Comparison of ENCODE assay signal across 18 mouse cellular contexts in the genomic region with DNA sequence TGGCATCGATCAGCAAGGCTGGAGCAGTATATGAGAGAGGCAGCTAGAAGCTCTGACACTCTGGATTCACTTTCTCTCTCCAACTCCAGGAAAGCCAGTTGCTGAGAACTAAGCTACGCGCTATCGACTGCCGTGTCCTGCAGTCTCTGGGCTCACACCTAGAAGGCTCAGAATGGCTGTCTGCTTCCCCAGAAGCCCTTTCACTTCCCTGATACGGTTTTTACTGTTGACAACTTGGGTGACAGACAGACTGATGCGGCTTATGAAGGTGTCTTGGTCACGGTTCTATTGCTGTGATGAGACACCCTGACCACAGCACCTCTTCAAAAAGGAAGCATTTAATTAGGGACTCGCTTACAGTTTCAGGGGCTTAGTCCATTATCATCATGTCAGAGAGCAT. TPM values are rescaled to one million over a fixed set of nuclear protein-coding genes. Genes with fewer than 3 reads are reported as not detected.
A peak's percentile ranks its signal among the peaks of the same experiment; 100 is the strongest.
DNase-seq lines count a peak whose midpoint lies in the region; ATAC-seq and TF ChIP-seq lines count a peak whose summit lies in the region.
"Had no signal": no experiment of that assay in that cellular context is flagged by ENCODE, and none has a peak within 500 bp of the region (broad histone marks: within the 10 kb centered on the region; RNA-seq: fewer than 3 reads in every experiment).

No protein-coding gene starts in this region.

- DNase-seq in heart, postnatal 0 days (ENCODE audit: low spot score): no peak
- DNase-seq in heart, postnatal 4 days: no peak
- peak; percentile 3 for DNase-seq in spleen, adult 12 weeks (ENCODE audit: low spot score)
- no peak for DNase-seq in spleen, postnatal 4 days (ENCODE audit: low spot score in 2 of 2)
- no peak for DNase-seq in left cerebral cortex, adult 8-10 months (ENCODE audit: low spot score in 2 of 2)
- DNase-seq: adrenal gland, postnatal 14 days; cerebellum, adult 8-10 months; heart, adult 18-20 months; kidney, adult 11 months; kidney, postnatal 14 days; left cerebral cortex, postnatal 4 days; midbrain, embryonic 14.5 days; thymus, adult 18-20 months had no signal

- no peaks in the 10 kb centered on the region for H3K27me3 ChIP-seq in heart, postnatal 0 days (ENCODE audit: control insufficient read depth, insufficient read depth, low read length)
- H3K27me3 ChIP-seq in limb, embryonic 15.5 days: no peaks in the 10 kb centered on the region
- no peaks in the 10 kb centered on the region for H3K27me3 ChIP-seq in forebrain, embryonic 16.5 days (replicated peaks; ENCODE audit: control insufficient read depth, insufficient read depth, low read length)
- H3K27me3 ChIP-seq: forebrain, embryonic 12.5 days; liver, embryonic 15.5 days had no signal

- no peak overlapping the region for H3K4me3 ChIP-seq in heart, postnatal 0 days (ENCODE audit: low read depth, low read length)
- no peak overlapping the region for H3K4me3 ChIP-seq in limb, embryonic 15.5 days
- no peak overlapping the region for H3K4me3 ChIP-seq in forebrain, embryonic 16.5 days (replicated peaks; ENCODE audit: low read length)
- H3K4me3 ChIP-seq: forebrain, embryonic 12.5 days; liver, embryonic 15.5 days had no signal

- H3K36me3 ChIP-seq in heart, postnatal 0 days (replicated peaks; ENCODE audit: control insufficient read depth, insufficient read depth, low read length): peaks cover 17% of the 10 kb centered on the region
- H3K36me3 ChIP-seq in limb, embryonic 15.5 days: peaks cover 20% of the 10 kb centered on the region
- H3K36me3 ChIP-seq in forebrain, embryonic 16.5 days (ENCODE audit: control insufficient read depth, insufficient read depth): peaks cover 18% of the 10 kb centered on the region

- no peaks in the 10 kb centered on the region for H3K4me1 ChIP-seq in heart, postnatal 0 days (ENCODE audit: control insufficient read depth, insufficient read depth)
- peaks cover 7% of the 10 kb centered on the region; the same call in 1 of the 2 replicates for H3K4me1 ChIP-seq in limb, embryonic 15.5 days
- H3K4me1 ChIP-seq in forebrain, embryonic 16.5 days (replicated peaks; ENCODE audit: control insufficient read depth, insufficient read depth, low read length): peaks cover 6% of the 10 kb centered on the region; the same call in 1 of the 2 replicates
- H3K4me1 ChIP-seq: liver, embryonic 15.5 days had no signal

- no peak for TF ChIP-seq EP300 in heart, postnatal 0 days (IDR thresholded peaks at IDR 0.05; ENCODE audit: low read depth)

- no peak for ATAC-seq in heart, postnatal 0 days (ENCODE audit: insufficient read depth, low read depth)
- ATAC-seq in limb, embryonic 15.5 days (ENCODE audit: insufficient number of reproducible peaks, low FRiP score, low TSS enrichment, low read depth): 0 out of 2 replicates have a peak, but pooled peaks have one; percentile 5
- ATAC-seq in forebrain, embryonic 16.5 days: no peak; the same call in 1 of the 2 replicates

- WGBS in heart, postnatal 0 days: 39% methylated on average over 9 of the region's 9 CpGs
- 60% methylated on average over 9 of the region's 9 CpGs for WGBS in limb, embryonic 15.5 days
- WGBS in forebrain, embryonic 16.5 days: 69% methylated on average over 9 of the region's 9 CpGs

- H3K4me2 ChIP-seq in heart, postnatal 0 days (ENCODE audit: low read depth, low read length): 0 out of 2 replicates have a peak overlapping the region, but pooled peaks have one; percentile 3
- H3K4me2 ChIP-seq in limb, embryonic 15.5 days: no peak overlapping the region
- no peak overlapping the region for H3K4me2 ChIP-seq in forebrain, embryonic 16.5 days (ENCODE audit: low read length)
- H3K4me2 ChIP-seq: forebrain, embryonic 12.5 days; liver, embryonic 15.5 days had no signal

- TF ChIP-seq CTCF in heart, postnatal 0 days (IDR thresholded peaks at IDR 0.05; ENCODE audit: low read depth): no peak

- H3K27ac ChIP-seq in heart, postnatal 0 days (ENCODE audit: low read depth): no peak overlapping the region
- H3K27ac ChIP-seq in limb, embryonic 15.5 days: no peak overlapping the region
- no peak overlapping the region for H3K27ac ChIP-seq in forebrain, embryonic 16.5 days (ENCODE audit: low read length)
- H3K27ac ChIP-seq: liver, embryonic 15.5 days; macrophage had no signal

- H3K9me3 ChIP-seq in heart, postnatal 0 days (replicated peaks; ENCODE audit: control insufficient read depth, low read length): no peaks in the 10 kb centered on the region
- no peaks in the 10 kb centered on the region for H3K9me3 ChIP-seq in limb, embryonic 15.5 days
- H3K9me3 ChIP-seq in forebrain, embryonic 16.5 days (ENCODE audit: control insufficient read depth, low read length): no peaks in the 10 kb centered on the region
- H3K9me3 ChIP-seq: forebrain, embryonic 12.5 days; liver, embryonic 15.5 days had no signal

- H3K9ac ChIP-seq in heart, postnatal 0 days (replicated peaks; ENCODE audit: low read depth, low read length): no peak overlapping the region
- no peak overlapping the region for H3K9ac ChIP-seq in limb, embryonic 15.5 days
- H3K9ac ChIP-seq in forebrain, embryonic 16.5 days (replicated peaks; ENCODE audit: low read depth, low read length): no peak overlapping the region
- H3K9ac ChIP-seq: forebrain, embryonic 12.5 days; liver, embryonic 15.5 days had no signal

RNA-seq across cellular contexts. Expression of gene Prtg, which starts 54.0 kb away (rescaled TPM):
- total RNA-seq in heart, postnatal 0 days (2014; rRNA removed; ENCODE audit: low replicate concordance): 0.04 and 0.73 TPM in 2 replicates
- polyA plus RNA-seq in heart, postnatal 0 days (2015; fragmentation: Nextera tagmentation; extraction: Ambion mirVana): 0.15 and 0.31 TPM in 2 replicates
- under 1 TPM; 0.36 to 0.57 TPM for total RNA-seq in heart, postnatal 4 days (2021)
- 0.41 and 0.48 TPM in 2 replicates for polyA plus RNA-seq in limb, embryonic 15.5 days (2015; fragmentation: Nextera tagmentation; extraction: Ambion mirVana)
- 1 to 10 TPM; 1.7 to 2.6 (median 1.9) TPM for total RNA-seq in left cerebral cortex, adult 8-10 months (2022)
- 0.19 and 0.21 TPM in 2 replicates for polyA plus RNA-seq in forebrain, embryonic 16.5 days (2015; fragmentation: Nextera tagmentation; extraction: Ambion mirVana)
- polyA plus RNA-seq: macrophage had no signal
